Mouse (Mus musculus): ENCODE results near the gene Cd55.

DNA sequence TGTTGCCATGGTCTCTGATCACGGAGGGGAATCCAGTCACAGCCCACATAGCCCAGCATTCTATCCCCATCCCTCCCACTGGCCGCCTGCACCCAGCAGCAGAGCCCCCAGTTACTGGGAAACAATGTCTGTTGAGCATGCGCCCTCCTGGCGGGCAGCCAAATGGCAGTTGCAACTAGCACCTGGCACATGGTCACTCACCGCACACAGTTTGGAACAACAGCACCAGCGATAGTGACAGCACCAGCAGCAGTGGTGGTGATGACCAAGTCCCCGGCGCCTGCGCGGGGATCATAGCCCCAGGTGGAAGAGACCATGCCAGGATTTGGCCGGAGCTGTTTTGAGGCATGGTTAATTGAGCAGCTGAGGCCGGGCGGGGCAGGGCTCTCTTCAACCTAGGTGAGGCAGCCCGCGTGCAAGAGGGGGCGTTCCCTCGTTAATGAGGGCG is 39.9 kb downstream of the Cd55 start, which contains the start of gene Cd55b:
- TF ChIP-seq CTCF (IDR thresholded peaks at IDR 0.05; ENCODE audit: extremely low read depth, insufficient read length, insufficient replicate concordance, low read depth, low read length), result no peak
- TF ChIP-seq POLR2A (IDR thresholded peaks at IDR 0.05; ENCODE audit: low read depth, low read length), result no peak

All from small intestine, adult 2 months (tissue).